Mouse (Mus musculus) cerebral cortex, adult 2 months (tissue): Measurements from ENCODE around the gene Rdh9.

ENCODE experiments used
- WGBS: fragments of 180-500 bp; shearing (Covaris S2); methylation state at CpG from one replicate; pipeline ENCODE4 v1.1.7; 2018; 5-methylcytosine and 5-hydroxymethylcytosine counted together

Rdh9 gene

GRCm38 (mm10) chr10:127755770-127756468, 20.3 kb upstream of the Rdh9 start:
- WGBS, result 47% methylated on average over 18 of the region's 18 CpGs

- 81% methylated on average over 9 of the region's 9 CpGs for WGBS
These were observed 16.7 kb upstream of the Rdh9 start, which contains the start of the genes Rdh1 and Rdh16f1 for GRCm38 (mm10) chr10:127759181-127760110. Rdh1 (plus strand) TSS chr10:127759721. Rdh16f1 (plus strand) TSS chr10:127759787.

GRCm38 (mm10) chr10:127762926-127763325, 13.3 kb upstream of the Rdh9 start:
- WGBS, result 91% methylated on average over 10 of the region's 10 CpGs

- WGBS, result 69% methylated on average over 12 of the region's 12 CpGs
These were observed 12.1 kb upstream of the Rdh9 start for GRCm38 (mm10) chr10:127763914-127764680.

GRCm38 (mm10) chr10:127766564-127766963, 9.6 kb upstream of the Rdh9 start:
- 77% methylated on average over 1 of the region's 1 CpGs for WGBS

GRCm38 (mm10) chr10:127782321-127782720, 6.1 kb downstream of the Rdh9 start:
- 97% methylated on average over 17 of the region's 17 CpGs for WGBS

- 75% methylated on average over 1 of the region's 1 CpGs for WGBS
These were observed 9.2 kb downstream of the Rdh9 start for GRCm38 (mm10) chr10:127785411-127785810.

- WGBS, result 82% methylated on average over 1 of the region's 1 CpGs
These were observed 23.1 kb downstream of the Rdh9 start for GRCm38 (mm10) chr10:127799295-127799694.

GRCm38 (mm10) chr10:127800891-127801290, 24.7 kb downstream of the Rdh9 start, which contains the start of gene Rdh16:
Rdh16 (plus strand) TSS chr10:127801152.
- 86% methylated on average over 6 of the region's 6 CpGs for WGBS

- 96% methylated on average over 2 of the region's 2 CpGs for WGBS
These were observed 25.4 kb downstream of the Rdh9 start for GRCm38 (mm10) chr10:127801612-127802011.

GRCm38 (mm10) chr10:127802236-127802635, 26.1 kb downstream of the Rdh9 start:
- WGBS, result 81% methylated on average over 5 of the region's 5 CpGs

- WGBS, result 72% methylated on average over 7 of the region's 7 CpGs
These were observed 28.2 kb downstream of the Rdh9 start for GRCm38 (mm10) chr10:127804416-127804815.

GRCm38 (mm10) chr10:127817268-127817910, 41.2 kb downstream of the Rdh9 start:
- WGBS, result 77% methylated on average over 4 of the region's 4 CpGs

GRCm38 (mm10) chr10:127821806-127822205, 45.6 kb downstream of the Rdh9 start:
- 89% methylated on average over 2 of the region's 2 CpGs for WGBS

GRCm38 (mm10) chr10:127825386-127825785, 49.2 kb downstream of the Rdh9 start:
- WGBS, result 78% methylated on average over 6 of the region's 6 CpGs

GRCm38 (mm10) chr10:127829121-127829520, 52.9 kb downstream of the Rdh9 start:
- 40% methylated on average over 3 of the region's 3 CpGs for WGBS

- WGBS, result 98% methylated on average over 1 of the region's 1 CpGs
These were observed 58.0 kb downstream of the Rdh9 start for GRCm38 (mm10) chr10:127834186-127834585.

GRCm38 (mm10) chr10:127835292-127835691, 59.1 kb downstream of the Rdh9 start:
- 81% methylated on average over 5 of the region's 5 CpGs for WGBS

GRCm38 (mm10) chr10:127837793-127838192, 61.6 kb downstream of the Rdh9 start:
- 96% methylated on average over 5 of the region's 5 CpGs for WGBS

GRCm38 (mm10) chr10:127838539-127838938, 62.4 kb downstream of the Rdh9 start:
- 47% methylated on average over 2 of the region's 2 CpGs for WGBS

GRCm38 (mm10) chr10:127840776-127841175, 64.6 kb downstream of the Rdh9 start:
- 73% methylated on average over 2 of the region's 2 CpGs for WGBS
